ENCODE assay signal across 8 mouse cellular contexts in genomic region chr9:110132921-110133320, GRCm38 (mm10). TPM values are rescaled to one million over a fixed set of nuclear protein-coding genes. Genes with fewer than 3 reads are reported as not detected.
DNase-seq lines count a peak whose midpoint lies in the region; ATAC-seq and TF ChIP-seq lines count a peak whose summit lies in the region.

No protein-coding gene starts in this region.

- H3K9ac ChIP-seq in lung, postnatal 0 days (replicated peaks; ENCODE audit: low read depth), result no peak overlapping the region
- H3K9ac ChIP-seq in forebrain, embryonic 11.5 days (ENCODE audit: low read length), result peak overlapping the region; percentile 97
- peak overlapping the region; percentile 97; the same call in 1 of the 2 replicates for H3K9ac ChIP-seq in limb, embryonic 14.5 days (ENCODE audit: low read depth, low read length, severe bottlenecking)
- H3K9ac ChIP-seq in stomach, embryonic 14.5 days (replicated peaks; ENCODE audit: low read depth, low read length), result peak overlapping the region; percentile 94; the same call in 1 of the 2 replicates

- peaks cover 3% of the 10 kb centered on the region; the same call in 1 of the 2 replicates for H3K4me1 ChIP-seq in lung, postnatal 0 days (ENCODE audit: insufficient read depth, low read depth, low read length)
- H3K4me1 ChIP-seq in forebrain, embryonic 11.5 days (replicated peaks; ENCODE audit: control insufficient read depth, insufficient read depth, low read length), result peaks cover 8% of the 10 kb centered on the region; the same call in 1 of the 2 replicates
- peaks cover 12% of the 10 kb centered on the region for H3K4me1 ChIP-seq in limb, embryonic 14.5 days (ENCODE audit: control insufficient read depth, insufficient read depth, low read length)
- peaks cover 8% of the 10 kb centered on the region; the same call in 1 of the 2 replicates for H3K4me1 ChIP-seq in stomach, embryonic 14.5 days (ENCODE audit: control insufficient read depth, insufficient read depth, low read length)

- TF ChIP-seq EP300 in lung, postnatal 0 days (IDR thresholded peaks at IDR 0.05), result no peak

- H3K4me3 ChIP-seq in lung, postnatal 0 days (ENCODE audit: low read depth, low read length), result 0 out of 2 replicates have a peak overlapping the region, but pooled peaks have one; percentile 88
- H3K4me3 ChIP-seq in forebrain, embryonic 11.5 days (ENCODE audit: low read depth, low read length), result peak overlapping the region; percentile 90
- H3K4me3 ChIP-seq in limb, embryonic 14.5 days (replicated peaks; ENCODE audit: low read length), result peak overlapping the region; percentile 98
- H3K4me3 ChIP-seq in stomach, embryonic 14.5 days (ENCODE audit: low read depth, low read length), result peak overlapping the region; percentile 87

- no peaks in the 10 kb centered on the region for H3K36me3 ChIP-seq in lung, postnatal 0 days (ENCODE audit: insufficient read depth, low read length)
- H3K36me3 ChIP-seq in forebrain, embryonic 11.5 days (ENCODE audit: control insufficient read depth, insufficient read depth, low read length), result no peaks in the 10 kb centered on the region; the same call in 1 of the 2 replicates
- peaks cover 33% of the 10 kb centered on the region for H3K36me3 ChIP-seq in limb, embryonic 14.5 days (ENCODE audit: control insufficient read depth, insufficient read depth, low read length)
- peaks cover 24% of the 10 kb centered on the region for H3K36me3 ChIP-seq in stomach, embryonic 14.5 days (ENCODE audit: control insufficient read depth, insufficient read depth, low read length)

- no peak for ATAC-seq in lung, postnatal 0 days
- ATAC-seq in forebrain, embryonic 11.5 days (replicated peaks; ENCODE audit: low FRiP score), result no peak
- no peak for ATAC-seq in limb, embryonic 14.5 days (ENCODE audit: low FRiP score, low read depth)
- no peak for ATAC-seq in stomach, embryonic 14.5 days (ENCODE audit: insufficient number of reproducible peaks, insufficient read depth, low FRiP score, low read depth)

- H3K27me3 ChIP-seq in lung, postnatal 0 days (replicated peaks; ENCODE audit: insufficient read depth, low read length), result no peaks in the 10 kb centered on the region
- H3K27me3 ChIP-seq in forebrain, embryonic 11.5 days (ENCODE audit: control insufficient read depth, insufficient read depth, low read length), result no peaks in the 10 kb centered on the region
- H3K27me3 ChIP-seq in limb, embryonic 14.5 days (ENCODE audit: control insufficient read depth, insufficient read depth, low read length), result no peaks in the 10 kb centered on the region
- H3K27me3 ChIP-seq in stomach, embryonic 14.5 days (ENCODE audit: control insufficient read depth, insufficient read depth, low read length), result no peaks in the 10 kb centered on the region

- H3K4me2 ChIP-seq in lung, postnatal 0 days (replicated peaks; ENCODE audit: low read depth, low read length), result peak overlapping the region; percentile 91
- peak overlapping the region; percentile 72 for H3K4me2 ChIP-seq in forebrain, embryonic 11.5 days (ENCODE audit: low read depth, low read length, severe bottlenecking)
- peak overlapping the region; percentile 47 for H3K4me2 ChIP-seq in limb, embryonic 14.5 days (replicated peaks; ENCODE audit: low read depth, low read length, severe bottlenecking)
- H3K4me2 ChIP-seq in stomach, embryonic 14.5 days (replicated peaks; ENCODE audit: low read depth, low read length), result peak overlapping the region; percentile 50

- no peak for TF ChIP-seq POLR2A in limb, embryonic 14.5 days (IDR thresholded peaks at IDR 0.05; ENCODE audit: borderline replicate concordance, extremely low read depth, insufficient read depth, insufficient read length)

- no peaks in the 10 kb centered on the region for H3K9me3 ChIP-seq in lung, postnatal 0 days (ENCODE audit: low read length)
- no peaks in the 10 kb centered on the region for H3K9me3 ChIP-seq in forebrain, embryonic 11.5 days (ENCODE audit: control insufficient read depth, low read length)
- no peaks in the 10 kb centered on the region for H3K9me3 ChIP-seq in limb, embryonic 14.5 days (ENCODE audit: control insufficient read depth, low read length)
- H3K9me3 ChIP-seq in stomach, embryonic 14.5 days (ENCODE audit: control insufficient read depth, low read depth, low read length), result no peaks in the 10 kb centered on the region

- WGBS in lung, postnatal 0 days, result 43% methylated on average over 6 of the region's 6 CpGs
- WGBS in forebrain, embryonic 11.5 days, result 67% methylated on average over 6 of the region's 6 CpGs
- WGBS in limb, embryonic 14.5 days, result 56% methylated on average over 6 of the region's 6 CpGs
- WGBS in stomach, embryonic 14.5 days, result 47% methylated on average over 6 of the region's 6 CpGs

- DNase-seq in lung, postnatal 0 days (ENCODE audit: low spot score), result no peak
- no peak for DNase-seq in lung, postnatal 14 days
- no peak for DNase-seq in forebrain, embryonic 11.5 days (ENCODE audit: low spot score)
- no peak for DNase-seq in limb, embryonic 14.5 days (ENCODE audit: low spot score)
- DNase-seq in left cerebral cortex, adult 11 months (ENCODE audit: low spot score), result no peak
- DNase-seq in thymus, adult 18-20 months, result no peak
- no peak for DNase-seq in left cerebral cortex, adult 8-10 months (ENCODE audit: low spot score in 2 of 2)

- no peak overlapping the region for H3K27ac ChIP-seq in lung, postnatal 0 days (ENCODE audit: low read length)
- no peak overlapping the region for H3K27ac ChIP-seq in forebrain, embryonic 11.5 days (ENCODE audit: low read depth, low read length)
- H3K27ac ChIP-seq in limb, embryonic 14.5 days (replicated peaks; ENCODE audit: low read depth, low read length), result no peak overlapping the region
- no peak overlapping the region for H3K27ac ChIP-seq in stomach, embryonic 14.5 days (ENCODE audit: low read length)

- TF ChIP-seq CTCF in lung, postnatal 0 days (IDR thresholded peaks at IDR 0.05), result no peak

RNA-seq across cellular contexts. Expression of gene Dhx30, which starts 15.3 kb away (rescaled TPM):
- polyA plus RNA-seq in lung, postnatal 0 days (2015; fragmentation: Nextera tagmentation; extraction: Ambion mirVana), result 51.7 and 56.7 TPM in 2 replicates
- polyA plus RNA-seq in forebrain, embryonic 11.5 days (2014; fragmentation: Nextera tagmentation; extraction: Ambion mirVana), result 186 and 198 TPM in 2 replicates
- 121 and 132 TPM in 2 replicates for polyA plus RNA-seq in limb, embryonic 14.5 days (2012; rRNA removed)
- 120 and 135 TPM in 2 replicates for polyA plus RNA-seq in limb, embryonic 14.5 days (2014; fragmentation: Nextera tagmentation; extraction: Ambion mirVana)
- 123 and 125 TPM in 2 replicates for polyA plus RNA-seq in stomach, embryonic 14.5 days (2014; fragmentation: Nextera tagmentation; extraction: Ambion mirVana)
- 100 to 1,000 TPM; 158 to 171 (median 165) TPM for total RNA-seq in left cerebral cortex, adult 8-10 months (2022)

RNA-seq across cellular contexts. Expression of gene Smarcc1, which starts 15.4 kb away (rescaled TPM):
- polyA plus RNA-seq in lung, postnatal 0 days (2015; fragmentation: Nextera tagmentation; extraction: Ambion mirVana), result 26.4 and 29.2 TPM in 2 replicates
- polyA plus RNA-seq in forebrain, embryonic 11.5 days (2014; fragmentation: Nextera tagmentation; extraction: Ambion mirVana), result 181 and 190 TPM in 2 replicates
- polyA plus RNA-seq in limb, embryonic 14.5 days (2012; rRNA removed), result 67.2 and 72.8 TPM in 2 replicates
- 132 and 144 TPM in 2 replicates for polyA plus RNA-seq in limb, embryonic 14.5 days (2014; fragmentation: Nextera tagmentation; extraction: Ambion mirVana)
- 143 and 158 TPM in 2 replicates for polyA plus RNA-seq in stomach, embryonic 14.5 days (2014; fragmentation: Nextera tagmentation; extraction: Ambion mirVana)
- total RNA-seq in left cerebral cortex, adult 8-10 months (2022), result 10 to 100 TPM; 65.3 to 82.2 (median 72.2) TPM
